Mouse (Mus musculus) forebrain, embryonic 13.5 days (tissue): ENCODE data around the gene Iffo2. TPM values are rescaled to one million over a fixed set of nuclear protein-coding genes. Genes with fewer than 3 reads are reported as not detected.

Experiments
- ATAC-seq: fragments of 200-750 bp; cut with Nextera tagmentation; 2 replicates; pipeline ENCODE4 v1.8.0; 2017
- H3K27ac ChIP-seq: fragments of 300-500 bp; sonication (generic); 2 replicates; pipeline ENCODE4 v1.5.1; 2015; ENCODE audit warnings: inconsistent platforms, mild to moderate bottlenecking, moderate library complexity
- H3K27me3 ChIP-seq: fragments of 300-500 bp; sonication (generic); 2 replicates; pipeline ENCODE4 v1.6.1; 2015; ENCODE audit warnings: mild to moderate bottlenecking, inconsistent platforms
- H3K36me3 ChIP-seq: fragments of 300-500 bp; sonication (generic); 2 replicates; pipeline ENCODE4 v1.6.1; 2015; ENCODE audit warnings: mild to moderate bottlenecking, inconsistent platforms; ENCODE audit not compliant: poor library complexity, severe bottlenecking
- H3K4me1 ChIP-seq: fragments of 300-500 bp; sonication (generic); 2 replicates; pipeline ENCODE4 v1.6.1; 2015; ENCODE audit warnings: inconsistent platforms
- H3K4me2 ChIP-seq: fragments of 300-500 bp; sonication (generic); 2 replicates; pipeline ENCODE4 v1.6.1; 2015; ENCODE audit warnings: inconsistent platforms, mild to moderate bottlenecking, moderate library complexity
- H3K4me3 ChIP-seq: fragments of 300-500 bp; sonication (generic); 2 replicates; pipeline ENCODE4 v1.5.1; 2015; ENCODE audit warnings: mild to moderate bottlenecking, inconsistent platforms
- H3K9ac ChIP-seq: fragments of 300-500 bp; sonication (generic); 2 replicates; pipeline ENCODE4 v1.6.1; 2015; ENCODE audit warnings: mild to moderate bottlenecking, inconsistent platforms
- H3K9me3 ChIP-seq: fragments of 300-500 bp; sonication (generic); replicated peaks from 2 replicates; pipeline ENCODE4 v1.6.1; 2016; ENCODE audit warnings: inconsistent platforms
- WGBS: fragments of 180-500 bp; shearing (Covaris S2); methylation state at CpG from one replicate; pipeline ENCODE4 v1.1.7; 2015; 5-methylcytosine and 5-hydroxymethylcytosine counted together
- polyA plus RNA-seq: library from polyadenylated mRNA; unstranded; fragments of >200 nt; fragmentation: Nextera tagmentation; extraction: Ambion mirVana; gene quantifications from 2 replicates; pipeline ENCODE4 v1.2.1, GENCODE M21; 2015

The Iffo2 gene
- polyA plus RNA-seq, 1 experiment from 2014 or later, result 3.6 TPM

DNA sequence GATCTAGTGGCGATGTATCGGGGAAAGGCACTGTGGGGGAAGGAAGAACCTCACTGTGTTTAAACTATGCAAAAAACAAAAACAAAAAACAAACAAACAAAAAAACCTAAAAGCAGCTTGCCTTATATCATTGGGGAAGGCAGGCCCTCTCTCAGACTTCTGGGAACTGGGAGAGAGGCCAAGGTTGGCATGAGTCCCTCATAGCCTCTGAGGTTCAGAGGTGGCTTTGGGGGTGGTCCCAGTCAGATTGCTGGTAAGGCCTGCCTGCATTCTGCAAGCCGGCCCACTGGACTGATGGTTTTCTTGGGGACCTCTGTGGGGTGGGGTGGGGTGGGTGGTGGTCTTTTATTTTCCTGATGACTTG lies 86.6 kb downstream of the Iffo2 start:
- Histone ChIP-seq H3K4me3 (peak overlapping the region; percentile 44), H3K4me2 (peak overlapping the region; percentile 61), H3K9ac (peak overlapping the region; percentile 60), H3K9me3 (peaks cover 6% of the 10 kb centered on the region; the same call in 1 of the 2 replicates), H3K36me3 (peaks cover 20% of the 10 kb centered on the region), H3K27ac (peak overlapping the region; percentile 7; the same call in 1 of the 2 replicates), H3K4me1 (peaks cover 15% of the 10 kb centered on the region), H3K27me3 (no peaks in the 10 kb centered on the region)
- WGBS, result 40% methylated on average over 3 of the region's 3 CpGs
- no peak for ATAC-seq

DNA sequence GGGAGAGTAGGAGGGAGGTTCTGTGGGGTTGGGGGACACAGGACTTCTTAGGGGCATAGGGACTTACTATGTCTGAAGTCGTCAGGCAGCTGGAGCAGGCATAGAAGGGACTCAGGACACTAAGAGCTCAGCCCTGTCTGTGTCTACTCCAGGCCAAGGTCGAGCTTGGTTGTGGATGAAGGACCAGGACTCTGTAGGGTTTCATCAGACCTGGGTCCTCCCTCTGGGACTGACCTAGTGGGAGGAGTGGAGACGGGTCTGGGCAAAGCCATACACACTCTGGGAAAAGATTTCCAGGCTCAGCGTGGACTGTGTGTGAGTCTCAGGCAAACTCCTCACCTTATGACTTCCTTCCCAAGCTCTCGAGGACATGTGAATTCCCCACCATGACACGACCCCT lies 89.4 kb downstream of the Iffo2 start:
- no peak for ATAC-seq
- H3K4me2 ChIP-seq, result no peak overlapping the region
- no peaks in the 10 kb centered on the region for H3K9me3 ChIP-seq
- H3K36me3 ChIP-seq, result peaks cover 3% of the 10 kb centered on the region; the same call in 1 of the 2 replicates
- no peaks in the 10 kb centered on the region for H3K27me3 ChIP-seq
- peaks cover 34% of the 10 kb centered on the region for H3K4me1 ChIP-seq
- no peak overlapping the region for H3K27ac ChIP-seq
- 76% methylated on average over 6 of the region's 6 CpGs for WGBS
- no peak overlapping the region for H3K9ac ChIP-seq
- no peak overlapping the region for H3K4me3 ChIP-seq

DNA sequence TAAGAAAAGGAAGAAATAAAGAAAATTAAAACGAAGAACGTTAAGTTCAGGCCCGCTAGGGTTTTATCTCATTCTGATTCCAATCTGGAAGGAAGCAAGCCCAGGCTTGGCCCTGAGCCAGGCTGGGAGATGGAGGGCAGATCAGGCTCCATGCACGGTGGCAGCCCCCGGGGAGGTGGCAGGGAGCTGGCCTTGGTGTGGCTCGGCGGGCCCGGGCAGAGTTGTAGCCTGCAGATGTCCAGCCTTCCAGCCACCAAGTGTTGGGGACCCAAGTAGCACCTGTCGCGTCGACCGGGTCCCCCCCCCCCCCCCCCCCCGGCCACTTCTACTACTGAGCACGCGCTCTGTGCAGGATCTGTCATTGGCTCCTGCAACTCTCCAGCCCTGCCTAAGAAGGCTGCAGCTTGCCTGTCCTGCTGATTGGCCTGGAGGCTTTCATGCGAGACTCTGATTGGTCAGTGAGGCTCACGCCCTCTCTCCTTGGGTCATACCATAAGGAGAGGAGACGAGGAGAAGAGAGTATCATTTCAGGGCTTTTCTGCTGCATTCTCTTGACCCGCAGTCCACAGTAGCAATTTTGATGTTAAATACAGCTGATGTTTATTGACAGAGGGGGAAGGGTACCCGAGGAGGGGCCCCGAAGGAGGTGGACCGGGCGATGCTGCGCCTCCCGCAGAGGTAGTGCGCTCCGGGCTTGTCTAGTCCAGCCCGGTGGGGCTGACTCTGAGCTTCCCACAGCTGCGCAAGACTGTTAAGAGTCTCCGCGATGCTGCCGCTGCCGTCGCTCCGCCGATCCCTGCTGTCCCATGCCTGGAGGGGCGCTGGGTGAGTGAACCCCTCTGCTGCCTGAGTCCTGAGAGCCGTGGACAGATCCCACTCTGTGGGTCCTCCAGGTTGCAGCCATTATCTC lies 92.3 kb downstream of the Iffo2 start, which contains the start of gene Aldh4a1:
Aldh4a1 (plus strand) TSS at position 494 of the 910 bp plus-strand sequence.
- Histone ChIP-seq H3K27ac (peak within 1 kb of the TSS; percentile 80), H3K4me3 (peak within 1 kb of the TSS; percentile 80), H3K4me1 (peaks cover 23% of the 10 kb centered on the region), H3K27me3 (no peaks in the 10 kb centered on the region), H3K9me3 (no peaks in the 10 kb centered on the region), H3K4me2 (peak within 1 kb of the TSS; percentile 88), H3K36me3 (no peaks in the 10 kb centered on the region), H3K9ac (peak within 1 kb of the TSS; percentile 87)
- ATAC-seq, result peak; percentile 100
- WGBS, result under 1% methylated on average over 33 of the region's 38 CpGs

DNA sequence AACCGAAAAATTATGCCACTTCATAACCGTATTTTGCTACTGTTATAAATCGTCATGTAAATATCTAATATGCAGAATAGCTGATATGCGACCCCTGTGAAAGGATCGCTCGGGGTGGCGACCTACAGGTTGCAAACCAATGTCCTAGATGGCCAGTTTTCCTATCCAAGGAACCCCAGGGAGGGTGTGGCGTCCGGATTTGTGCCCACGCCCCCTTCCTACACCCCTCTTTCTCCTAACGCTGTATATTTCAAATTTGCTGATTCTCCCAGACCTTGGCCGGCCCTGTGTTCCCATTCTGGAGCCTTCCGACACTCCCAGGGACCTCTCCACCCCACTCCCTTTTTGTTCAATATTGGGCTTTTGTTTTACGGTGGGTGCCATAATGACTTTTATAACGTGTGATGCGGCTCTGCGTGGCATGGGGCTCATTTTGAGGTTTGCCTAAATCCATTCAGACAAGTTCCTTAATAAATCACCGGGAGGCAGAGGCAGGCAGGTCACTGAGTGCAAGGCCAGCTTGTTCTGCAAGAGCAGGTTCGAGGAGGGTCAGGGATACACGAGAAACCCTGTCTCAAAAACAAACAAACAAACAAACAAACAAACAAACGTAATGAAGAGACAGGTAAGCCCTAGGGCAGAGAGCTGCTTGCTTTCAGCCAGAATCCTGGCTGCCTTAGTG lies 93.2 kb downstream of the Iffo2 start:
- Histone ChIP-seq H3K36me3 (no peaks in the 10 kb centered on the region), H3K4me3 (peak overlapping the region; percentile 80), H3K9me3 (no peaks in the 10 kb centered on the region), H3K4me1 (peaks cover 23% of the 10 kb centered on the region), H3K27me3 (no peaks in the 10 kb centered on the region), H3K9ac (peak overlapping the region; percentile 87), H3K27ac (no peak overlapping the region), H3K4me2 (peak overlapping the region; percentile 88)
- WGBS, result 31% methylated on average over 21 of the region's 21 CpGs
- no peak for ATAC-seq

DNA sequence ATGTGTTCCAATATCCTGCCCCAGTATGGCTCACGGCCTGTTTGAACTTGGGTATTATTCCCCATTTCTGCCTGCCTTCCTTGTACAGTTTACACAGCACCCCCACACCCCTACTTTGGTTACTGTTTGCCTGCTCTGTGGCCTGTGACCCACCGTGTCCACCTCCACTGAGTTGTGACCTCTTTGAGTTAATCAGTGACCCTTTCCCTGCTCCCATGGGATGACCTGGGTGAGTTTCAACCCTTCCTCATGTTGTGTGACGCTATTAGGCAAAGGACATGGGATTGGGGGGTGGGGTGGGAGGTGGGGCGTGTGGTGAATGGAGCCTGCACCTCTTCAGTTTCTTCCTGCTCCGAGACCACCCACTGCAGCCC lies 93.8 kb downstream of the Iffo2 start:
- no peaks in the 10 kb centered on the region for H3K27me3 ChIP-seq
- H3K4me1 ChIP-seq, result peaks cover 23% of the 10 kb centered on the region
- peak overlapping the region; percentile 87 for H3K9ac ChIP-seq
- 71% methylated on average over 5 of the region's 5 CpGs for WGBS
- peak overlapping the region; percentile 80 for H3K4me3 ChIP-seq
- no peak for ATAC-seq
- peak overlapping the region; percentile 88 for H3K4me2 ChIP-seq
- no peak overlapping the region for H3K27ac ChIP-seq
- no peaks in the 10 kb centered on the region for H3K36me3 ChIP-seq
- no peaks in the 10 kb centered on the region for H3K9me3 ChIP-seq

DNA sequence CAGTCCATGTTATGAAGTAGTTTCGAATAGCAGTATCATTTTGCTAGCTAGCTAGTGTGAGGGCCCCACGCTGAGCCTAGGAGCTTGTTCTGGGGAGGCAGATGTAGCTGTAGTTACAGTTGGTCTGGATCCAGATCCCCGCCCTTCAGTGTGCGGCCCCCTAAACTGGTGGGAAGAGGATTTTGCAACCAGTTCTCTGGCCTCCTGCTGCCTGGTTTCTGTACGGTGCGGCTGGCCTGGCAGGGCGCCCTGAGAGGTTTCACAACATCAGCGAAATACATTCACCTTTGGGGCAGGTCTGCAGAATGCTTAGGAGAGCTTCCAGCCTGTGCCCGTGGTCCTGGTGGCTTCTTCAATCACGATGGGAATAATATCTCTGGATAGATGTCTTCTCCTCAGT lies 94.4 kb downstream of the Iffo2 start:
- no peaks in the 10 kb centered on the region for H3K36me3 ChIP-seq
- no peak overlapping the region for H3K4me3 ChIP-seq
- no peak for ATAC-seq
- peak overlapping the region; percentile 9; the same call in 1 of the 2 replicates for H3K9ac ChIP-seq
- no peaks in the 10 kb centered on the region for H3K27me3 ChIP-seq
- WGBS, result 74% methylated on average over 10 of the region's 10 CpGs
- peaks cover 23% of the 10 kb centered on the region for H3K4me1 ChIP-seq
- no peak overlapping the region for H3K27ac ChIP-seq
- H3K4me2 ChIP-seq, result peak overlapping the region; percentile 88; the same call in 1 of the 2 replicates
- no peaks in the 10 kb centered on the region for H3K9me3 ChIP-seq

DNA sequence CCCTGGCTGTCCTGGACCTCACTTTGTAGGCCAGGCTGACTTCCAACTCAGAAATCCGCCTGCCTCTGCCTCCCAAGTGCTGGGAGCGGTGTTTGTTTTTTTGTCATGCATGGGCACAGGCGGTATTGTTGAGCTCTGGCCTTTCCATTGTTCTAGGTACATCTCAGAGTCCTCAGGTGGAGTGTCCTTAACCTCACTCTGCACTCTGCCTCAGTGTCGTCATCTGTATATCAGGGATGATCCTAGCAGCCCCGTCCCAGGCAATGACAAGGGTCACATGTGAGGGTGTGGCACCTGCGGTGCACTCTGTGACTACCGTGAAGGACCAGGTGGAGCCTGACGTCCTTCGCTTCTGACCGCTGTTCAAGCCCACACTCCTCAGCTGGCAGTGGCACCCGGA lies 97.0 kb downstream of the Iffo2 start:
- no peak for ATAC-seq
- H3K9ac ChIP-seq, result no peak overlapping the region
- no peak overlapping the region for H3K27ac ChIP-seq
- peaks cover 18% of the 10 kb centered on the region for H3K4me1 ChIP-seq
- 94% methylated on average over 11 of the region's 11 CpGs for whole genome bisulfite sequencing
- H3K27me3 ChIP-seq, result no peaks in the 10 kb centered on the region
- no peak overlapping the region for H3K4me3 ChIP-seq
- H3K36me3 ChIP-seq, result no peaks in the 10 kb centered on the region
- no peaks in the 10 kb centered on the region for H3K9me3 ChIP-seq
- H3K4me2 ChIP-seq, result no peak overlapping the region

DNA sequence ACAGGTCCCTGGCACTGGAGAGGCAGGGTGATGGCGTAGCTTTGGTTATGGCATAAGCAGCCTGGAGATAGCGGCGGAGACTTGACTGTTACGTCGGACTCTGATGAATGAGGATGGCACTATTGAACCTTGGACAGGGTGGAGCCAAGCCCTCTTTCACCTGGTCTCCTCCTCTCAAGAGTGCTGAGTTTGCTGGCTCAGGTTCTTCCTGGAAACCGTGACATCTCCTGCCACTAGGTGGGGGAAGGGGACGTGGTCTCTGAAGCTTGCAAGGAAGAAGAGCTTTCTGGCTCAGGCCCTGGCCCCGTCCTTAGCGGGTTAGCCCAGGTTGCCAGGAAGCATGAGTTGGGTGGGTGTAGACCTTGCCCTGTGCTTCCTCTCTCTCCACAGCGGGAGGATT lies 99.8 kb downstream of the Iffo2 start:
- H3K4me2 ChIP-seq, result no peak overlapping the region
- no peak overlapping the region for H3K9ac ChIP-seq
- H3K27me3 ChIP-seq, result no peaks in the 10 kb centered on the region
- no peaks in the 10 kb centered on the region for H3K9me3 ChIP-seq
- no peak for ATAC-seq
- no peak overlapping the region for H3K27ac ChIP-seq
- no peak overlapping the region for H3K4me3 ChIP-seq
- H3K4me1 ChIP-seq, result no peaks in the 10 kb centered on the region
- 0 out of 2 replicates have a peak, but pooled peaks cover under 1% of the 10 kb centered on the region for H3K36me3 ChIP-seq
- 74% methylated on average over 10 of the region's 10 CpGs for WGBS

DNA sequence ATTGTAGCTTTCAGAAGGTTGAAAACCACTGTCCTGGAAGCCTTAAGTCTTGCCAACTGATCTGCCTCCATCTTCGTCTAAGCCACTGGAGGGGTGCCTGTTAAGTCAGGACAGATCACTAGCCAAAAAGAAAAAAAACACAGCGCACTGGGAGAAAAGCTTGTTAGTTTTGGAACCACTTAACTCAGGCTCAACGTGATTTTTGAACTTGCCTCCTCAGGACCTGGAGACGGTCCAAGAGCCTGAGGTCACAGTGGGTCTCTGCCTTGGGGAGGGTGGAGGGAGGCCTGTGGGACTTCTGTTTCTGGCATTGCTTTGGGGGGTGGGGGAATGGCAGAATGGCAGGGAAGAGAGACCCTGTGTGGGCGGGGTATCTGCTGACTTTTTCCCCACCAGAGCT lies 100.8 kb downstream of the Iffo2 start:
- Histone ChIP-seq H3K9me3 (no peaks in the 10 kb centered on the region), H3K27me3 (no peaks in the 10 kb centered on the region), H3K36me3 (peaks cover 7% of the 10 kb centered on the region; the same call in 1 of the 2 replicates), H3K4me2 (no peak overlapping the region), H3K4me1 (no peaks in the 10 kb centered on the region), H3K27ac (no peak overlapping the region), H3K4me3 (no peak overlapping the region), H3K9ac (no peak overlapping the region)
- 73% methylated on average over 5 of the region's 5 CpGs for WGBS
- no peak for ATAC-seq

DNA sequence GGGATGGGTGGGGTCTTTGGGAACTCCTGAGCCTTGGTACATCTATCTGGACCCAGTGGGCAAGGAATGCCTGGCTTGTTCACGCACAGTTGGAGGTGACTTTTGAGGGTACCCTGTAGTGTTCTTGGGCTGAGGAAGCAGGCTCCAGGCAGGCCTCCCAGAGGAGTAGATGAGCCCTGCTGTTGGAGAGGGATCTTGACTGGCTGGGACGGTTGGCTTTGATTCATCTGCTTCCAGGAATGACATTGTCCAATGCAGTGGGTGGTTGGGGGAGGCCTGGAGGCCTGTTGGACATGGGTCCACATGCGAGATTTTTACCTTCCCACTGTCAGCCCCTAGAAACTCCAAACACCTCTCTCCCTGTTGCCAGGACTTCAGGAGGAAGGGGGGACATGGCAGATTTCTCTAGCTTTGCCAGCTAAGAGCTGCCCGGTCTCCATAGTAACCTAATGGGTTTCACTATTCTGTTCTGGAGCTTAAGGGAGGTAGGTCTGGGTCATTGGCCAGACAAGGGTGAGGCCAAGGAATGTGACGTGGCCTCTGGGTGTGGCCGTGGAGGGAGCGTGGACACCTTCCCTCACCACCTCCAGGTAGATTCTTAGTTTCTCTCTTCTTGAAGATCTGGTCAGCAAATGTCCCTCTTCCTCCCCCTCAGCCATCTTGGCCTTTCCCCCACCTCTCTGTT lies 101.4 kb downstream of the Iffo2 start:
- Histone ChIP-seq H3K36me3 (peaks cover 7% of the 10 kb centered on the region; the same call in 1 of the 2 replicates), H3K27ac (no peak overlapping the region), H3K4me3 (no peak overlapping the region), H3K27me3 (no peaks in the 10 kb centered on the region), H3K4me2 (no peak overlapping the region), H3K9ac (no peak overlapping the region), H3K4me1 (no peaks in the 10 kb centered on the region), H3K9me3 (no peaks in the 10 kb centered on the region)
- ATAC-seq, result no peak
- 91% methylated on average over 7 of the region's 7 CpGs for WGBS

DNA sequence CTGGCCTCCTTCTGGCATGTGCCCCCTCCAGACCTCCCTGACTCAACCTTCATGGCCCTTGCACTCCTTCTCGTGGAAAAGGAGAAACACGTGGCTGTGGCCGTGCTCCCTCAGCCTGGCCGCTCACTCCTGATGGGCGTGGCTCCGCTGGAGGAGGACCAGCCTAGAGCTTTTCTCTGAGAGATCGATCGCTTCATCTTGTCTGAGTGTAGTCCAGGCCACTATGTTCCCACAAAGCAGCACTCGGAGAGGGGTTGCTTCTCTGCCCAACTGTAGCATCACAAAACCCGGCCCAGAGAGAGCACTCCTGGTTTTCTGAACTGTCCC lies 101.9 kb downstream of the Iffo2 start:
- Histone ChIP-seq H3K9me3 (no peaks in the 10 kb centered on the region), H3K9ac (no peak overlapping the region), H3K4me3 (no peak overlapping the region), H3K27ac (no peak overlapping the region), H3K36me3 (peaks cover 11% of the 10 kb centered on the region; the same call in 1 of the 2 replicates), H3K4me1 (no peaks in the 10 kb centered on the region), H3K4me2 (no peak overlapping the region), H3K27me3 (no peaks in the 10 kb centered on the region)
- ATAC-seq, result no peak
- 85% methylated on average over 10 of the region's 10 CpGs for WGBS

DNA sequence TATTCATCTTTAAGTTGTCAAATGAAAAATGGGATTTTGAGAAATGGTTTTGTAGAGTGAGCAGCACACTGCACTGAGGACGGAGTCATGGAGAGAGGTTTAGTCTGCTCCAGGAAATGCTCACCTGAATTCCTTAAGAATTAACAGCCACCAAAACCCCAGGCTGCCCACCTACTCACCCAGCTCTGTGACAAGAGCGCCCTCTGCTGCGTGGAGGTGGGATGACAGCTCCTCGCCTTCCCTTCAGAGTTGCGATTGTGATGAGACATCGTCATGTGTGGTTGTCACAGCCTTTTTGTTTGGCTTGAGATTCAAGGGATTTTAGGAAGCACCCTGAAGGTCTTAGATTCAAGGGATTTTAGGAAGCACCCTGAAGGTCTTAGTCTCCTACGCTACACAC lies 106.0 kb downstream of the Iffo2 start:
- ATAC-seq, result 0 out of 2 replicates have a peak, but pooled peaks have one; percentile 41
- WGBS, result 24% methylated on average over 7 of the region's 7 CpGs
- no peak overlapping the region for H3K4me2 ChIP-seq

More for the DNA sequence above, 106.0 kb downstream of the Iffo2 start:
- Histone ChIP-seq H3K27me3 (peaks cover 8% of the 10 kb centered on the region; the same call in 1 of the 2 replicates), H3K9me3 (no peaks in the 10 kb centered on the region), H3K4me1 (peaks cover 11% of the 10 kb centered on the region), H3K9ac (no peak overlapping the region), H3K36me3 (peaks cover 14% of the 10 kb centered on the region; the same call in 1 of the 2 replicates), H3K27ac (no peak overlapping the region), H3K4me3 (no peak overlapping the region)
